Mouse (Mus musculus) testis, adult 2 months (tissue): ENCODE results near the gene Gm38392.

Source experiments
- CTCF ChIP-seq: fragments of 200-500 bp; IDR thresholded peaks from 2 replicates; pipeline ENCODE4 v1.5.1; 2012; ENCODE audit warnings: low read depth, mild to moderate bottlenecking, inconsistent platforms, low read length, moderate library complexity; ENCODE audit not compliant: control insufficient read depth, insufficient read depth, insufficient replicate concordance
- POLR2A ChIP-seq: fragments of 200-500 bp; IDR thresholded peaks from 2 replicates; pipeline ENCODE4 v1.6.1; 2012; ENCODE audit warnings: low read depth, mild to moderate bottlenecking, inconsistent platforms, low read length, moderate library complexity; ENCODE audit not compliant: control insufficient read depth

DNA sequence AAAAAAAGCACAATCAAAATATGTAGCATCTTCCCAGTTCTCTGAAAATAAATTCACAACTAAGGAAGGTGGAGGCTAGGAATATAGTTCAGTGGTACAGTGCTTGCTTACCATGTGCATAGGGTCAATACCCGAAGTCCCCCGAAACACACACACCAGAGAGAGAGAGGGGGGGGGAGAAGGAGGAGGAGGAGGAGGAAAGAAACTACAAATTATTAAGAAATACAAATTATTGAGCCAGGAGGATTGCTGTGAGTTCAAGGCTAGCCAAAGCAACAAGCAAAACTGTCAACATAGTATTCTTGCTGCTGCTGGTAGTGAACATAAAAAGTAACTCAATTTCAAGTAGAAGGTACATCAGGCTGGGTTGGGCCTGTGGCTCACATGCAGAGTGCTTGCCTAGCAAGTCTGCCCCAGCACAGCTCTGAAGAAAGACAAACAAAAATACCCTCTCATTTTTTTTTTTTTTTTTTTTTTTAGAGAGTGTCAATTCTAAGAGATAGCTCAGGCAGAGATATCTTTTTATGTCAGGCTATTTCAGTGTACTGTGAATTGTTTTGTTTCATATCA lies 87.4 kb downstream of the Gm38392 start:
- TF ChIP-seq CTCF (no peak), POLR2A (no peak)
